8 mouse cellular contexts compared by ENCODE assay signal in the genomic region with DNA sequence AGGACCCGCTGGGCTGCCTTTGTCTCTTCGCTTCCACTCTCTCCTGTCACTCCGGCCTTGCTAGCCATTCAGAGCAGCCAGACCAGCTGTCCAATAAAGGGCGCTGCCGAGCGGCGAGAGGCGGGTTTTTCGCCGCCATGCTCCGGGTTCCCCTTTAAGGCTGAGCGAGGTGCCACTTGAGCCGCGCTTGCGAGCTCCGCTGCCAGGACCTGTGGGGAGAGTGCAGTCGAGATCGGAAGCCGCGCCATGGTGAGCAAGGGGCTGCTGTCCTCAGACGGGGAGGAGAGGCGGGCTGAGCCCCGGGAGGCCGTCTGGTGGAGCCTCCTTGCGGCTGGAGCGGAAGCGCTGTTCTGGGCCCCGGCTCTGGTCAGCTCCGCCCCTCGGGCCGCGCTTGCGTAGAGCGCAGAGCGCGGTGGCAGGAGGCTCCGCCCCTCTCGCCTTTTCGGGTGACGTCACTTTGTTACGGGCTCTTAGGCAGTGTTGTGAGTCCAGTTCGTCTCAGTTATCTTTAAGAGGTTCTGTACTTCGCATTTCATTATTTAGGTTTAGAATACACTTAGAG. TPM values are rescaled to one million over a fixed set of nuclear protein-coding genes. Genes with fewer than 3 reads are reported as not detected.
DNase-seq lines count a peak whose midpoint lies in the region; ATAC-seq and TF ChIP-seq lines count a peak whose summit lies in the region.

A gene (plus strand): TSS at position 151 of the 562 bp plus-strand sequence.

- peak within 1 kb of the TSS; percentile 61 to 73 (median 68) for H3K4me3 ChIP-seq in CH12.LX (replicated peaks in 1 of 3; ENCODE audit: low read depth in 2 of 3, low read length in 2 of 3, poor library complexity in 1 of 3)
- peak within 1 kb of the TSS; percentile 57 for H3K4me3 ChIP-seq in forebrain, embryonic 11.5 days (ENCODE audit: low read depth, low read length)
- peak within 1 kb of the TSS; percentile 86 for H3K4me3 ChIP-seq in heart, embryonic 16.5 days (ENCODE audit: low read length)
- peak within 1 kb of the TSS; percentile 74 for H3K4me3 ChIP-seq in liver, embryonic 15.5 days (replicated peaks)
- peak within 1 kb of the TSS; percentile 48 for H3K4me3 ChIP-seq in neural tube, embryonic 12.5 days

- peak within 1 kb of the TSS; percentile 69 for H3K4me2 ChIP-seq in CH12.LX (ENCODE audit: insufficient read depth, low read depth, poor library complexity, severe bottlenecking)
- H3K4me2 ChIP-seq in forebrain, embryonic 11.5 days (ENCODE audit: low read depth, low read length, severe bottlenecking): peak within 1 kb of the TSS; percentile 45; the same call in 1 of the 2 replicates
- H3K4me2 ChIP-seq in heart, embryonic 16.5 days (ENCODE audit: low read depth, low read length): peak within 1 kb of the TSS; percentile 74
- H3K4me2 ChIP-seq in liver, embryonic 15.5 days: peak within 1 kb of the TSS; percentile 80
- H3K4me2 ChIP-seq in neural tube, embryonic 12.5 days (replicated peaks): peak within 1 kb of the TSS; percentile 57

- in situ Hi-C loops in CH12.LX (cut with MboI; ENCODE audit: low pct_ligation_motif_present, low pct_unique_long_range_greater_than_20kb, low sequenced_read_pairs): no loop called here

- no peaks in the 10 kb centered on the region for H3K9me3 ChIP-seq in CH12.LX (replicated peaks; ENCODE audit: low read length)
- H3K9me3 ChIP-seq in forebrain, embryonic 11.5 days (ENCODE audit: control insufficient read depth, low read length): peaks cover 4% of the 10 kb centered on the region; the same call in 1 of the 2 replicates
- H3K9me3 ChIP-seq in heart, embryonic 16.5 days (replicated peaks; ENCODE audit: control insufficient read depth, low read length): peaks cover 5% of the 10 kb centered on the region; the same call in 1 of the 2 replicates
- no peaks in the 10 kb centered on the region for H3K9me3 ChIP-seq in liver, embryonic 15.5 days (replicated peaks)
- H3K9me3 ChIP-seq in neural tube, embryonic 12.5 days: no peaks in the 10 kb centered on the region; the same call in 1 of the 2 replicates

- TF ChIP-seq EP300 in CH12.LX (IDR thresholded peaks at IDR 0.05; ENCODE audit: low read length): no peak

- H3K9ac ChIP-seq in CH12.LX (ENCODE audit: insufficient read depth, low read depth): peak within 1 kb of the TSS; percentile 60
- peak within 1 kb of the TSS; percentile 87 for H3K9ac ChIP-seq in forebrain, embryonic 11.5 days (ENCODE audit: low read length)
- peak within 1 kb of the TSS; percentile 98 for H3K9ac ChIP-seq in heart, embryonic 16.5 days (ENCODE audit: low read length)
- H3K9ac ChIP-seq in liver, embryonic 15.5 days: peak within 1 kb of the TSS; percentile 75
- H3K9ac ChIP-seq in neural tube, embryonic 12.5 days: peak within 1 kb of the TSS; percentile 58

- WGBS in forebrain, embryonic 11.5 days: under 1% methylated on average over 43 of the region's 43 CpGs
- 0% methylated on average over 43 of the region's 43 CpGs for WGBS in heart, embryonic 16.5 days
- under 1% methylated on average over 43 of the region's 43 CpGs for WGBS in liver, embryonic 15.5 days (ENCODE audit: insufficient replicate concordance)
- WGBS in neural tube, embryonic 12.5 days: under 1% methylated on average over 43 of the region's 43 CpGs

- H3K27ac ChIP-seq in CH12.LX (ENCODE audit: insufficient read depth, low read depth): peak within 1 kb of the TSS; percentile 87
- H3K27ac ChIP-seq in forebrain, embryonic 11.5 days (ENCODE audit: low read depth, low read length): peak within 1 kb of the TSS; percentile 95
- peak within 1 kb of the TSS; percentile 100 for H3K27ac ChIP-seq in heart, embryonic 16.5 days (ENCODE audit: low read length)
- H3K27ac ChIP-seq in liver, embryonic 15.5 days (replicated peaks): peak within 1 kb of the TSS; percentile 90
- peak within 1 kb of the TSS; percentile 90 for H3K27ac ChIP-seq in neural tube, embryonic 12.5 days

- peak in 1 of 2 experiments; percentile 57; a peak in 2 of 4 replicates for TF ChIP-seq CTCF in CH12.LX (conservative IDR thresholded peaks at IDR 0.05 in 1 of 2, IDR thresholded peaks at IDR 0.05 in 1 of 2; ENCODE audit: low read depth in 2 of 2, low read length in 2 of 2)

- peak; percentile 7 for TF ChIP-seq RAD21 in CH12.LX (IDR thresholded peaks at IDR 0.05; ENCODE audit: low read depth, low read length)

- peaks cover 0 to 11% of the 10 kb centered on the region in 2 experiments; a peak in 1 of 4 replicates for H3K4me1 ChIP-seq in CH12.LX (ENCODE audit: control insufficient read depth in 1 of 2, insufficient read depth in 2 of 2)
- H3K4me1 ChIP-seq in forebrain, embryonic 11.5 days (replicated peaks; ENCODE audit: control insufficient read depth, insufficient read depth, low read length): no peaks in the 10 kb centered on the region
- H3K4me1 ChIP-seq in heart, embryonic 16.5 days (ENCODE audit: control insufficient read depth, insufficient read depth, low read length): no peaks in the 10 kb centered on the region
- peaks cover 12% of the 10 kb centered on the region for H3K4me1 ChIP-seq in liver, embryonic 15.5 days (replicated peaks)
- no peaks in the 10 kb centered on the region for H3K4me1 ChIP-seq in neural tube, embryonic 12.5 days

- ATAC-seq in forebrain, embryonic 11.5 days (replicated peaks; ENCODE audit: low FRiP score): peak; percentile 98
- peak; percentile 99 for ATAC-seq in heart, embryonic 16.5 days (replicated peaks; ENCODE audit: extremely low read depth, insufficient read depth, low FRiP score)
- ATAC-seq in liver, embryonic 15.5 days (ENCODE audit: insufficient read depth): peak; percentile 97
- ATAC-seq in neural tube, embryonic 12.5 days (ENCODE audit: low FRiP score, low read depth): peak; percentile 98

- DNase-seq in CH12.LX (ENCODE audit: extremely low read depth): peak; percentile 91
- peak; percentile 87 for DNase-seq in c-Kit-positive CD71-positive TER-119-negative erythroid progenitor cells, embryonic 14.5 days (ENCODE audit: low read depth)
- DNase-seq in forebrain, embryonic 11.5 days (ENCODE audit: low spot score): peak; percentile 96
- peak; percentile 94 to 96 for DNase-seq in kidney, postnatal 36 days
- peak; percentile 92 for DNase-seq in telencephalon, adult 2 months (ENCODE audit: low read depth, low spot score)

- peak; percentile 95 for TF ChIP-seq POLR2A in CH12.LX (IDR thresholded peaks at IDR 0.05; ENCODE audit: low read depth, low read length)

- no peaks in the 10 kb centered on the region for H3K27me3 ChIP-seq in CH12.LX (replicated peaks)
- H3K27me3 ChIP-seq in forebrain, embryonic 11.5 days (ENCODE audit: control insufficient read depth, insufficient read depth, low read length): no peaks in the 10 kb centered on the region
- H3K27me3 ChIP-seq in heart, embryonic 16.5 days (ENCODE audit: control insufficient read depth, insufficient read depth, low read length): no peaks in the 10 kb centered on the region
- H3K27me3 ChIP-seq in liver, embryonic 15.5 days: no peaks in the 10 kb centered on the region
- no peaks in the 10 kb centered on the region for H3K27me3 ChIP-seq in neural tube, embryonic 12.5 days (replicated peaks)

- no peaks in the 10 kb centered on the region for H3K36me3 ChIP-seq in CH12.LX (replicated peaks in 1 of 2; ENCODE audit: control insufficient read depth in 1 of 2, insufficient read depth in 1 of 2, low read length in 1 of 2)
- H3K36me3 ChIP-seq in forebrain, embryonic 11.5 days (ENCODE audit: control insufficient read depth, insufficient read depth, low read length): no peaks in the 10 kb centered on the region; the same call in 1 of the 2 replicates
- no peaks in the 10 kb centered on the region for H3K36me3 ChIP-seq in heart, embryonic 16.5 days (ENCODE audit: control insufficient read depth, insufficient read depth)
- H3K36me3 ChIP-seq in liver, embryonic 15.5 days (replicated peaks): no peaks in the 10 kb centered on the region
- no peaks in the 10 kb centered on the region; the same call in 1 of the 2 replicates for H3K36me3 ChIP-seq in neural tube, embryonic 12.5 days

- dilution Hi-C loops in CH12.LX (cut with MboI; ENCODE audit: extremely low pct_ligation_motif_present, extremely low pct_unique_long_range_greater_than_20kb, low sequenced_read_pairs): no loop called here

- no peaks in the 10 kb centered on the region for H3K79me2 ChIP-seq in CH12.LX (replicated peaks; ENCODE audit: control insufficient read depth, extremely low read depth, insufficient read depth, poor library complexity, severe bottlenecking)

TF ChIP-seq in CH12.LX, 34 proteins besides CTCF, POLR2A, EP300 and RAD21 (continues in another document):
- TF ChIP-seq JUND (conservative IDR thresholded peaks at IDR 0.05; ENCODE audit: low read depth, low read length) (peak; percentile 63; the same call in 1 of the 2 replicates), CHD1 (IDR thresholded peaks at IDR 0.05; ENCODE audit: low read depth, low read length) (no peak), HCFC1 (IDR thresholded peaks at IDR 0.05; ENCODE audit: low read depth, low read length) (peak; percentile 58), MAZ (IDR thresholded peaks at IDR 0.05; ENCODE audit: low read depth, low read length) (no peak), CHD2 (IDR thresholded peaks at IDR 0.05; ENCODE audit: low read length) (no peak), MEF2A (IDR thresholded peaks at IDR 0.05; ENCODE audit: borderline replicate concordance, low read depth, low read length) (peak; percentile 46; the same call in 1 of the 2 replicates), PAX5 (IDR thresholded peaks at IDR 0.05; ENCODE audit: low read length) (no peak), SIN3A (IDR thresholded peaks at IDR 0.05; ENCODE audit: low read length) (0 out of 2 replicates have a peak, but pooled peaks have one; percentile 61), MXI1 (IDR thresholded peaks at IDR 0.05; ENCODE audit: low read depth, low read length) (peak; percentile 59; the same call in 1 of the 2 replicates), JUN (IDR thresholded peaks at IDR 0.05; ENCODE audit: insufficient read depth, low read depth, low read length) (peak; percentile 52), IRF4 (IDR thresholded peaks at IDR 0.05; ENCODE audit: low read depth, low read length) (no peak), KAT2A (IDR thresholded peaks at IDR 0.05; ENCODE audit: insufficient replicate concordance, low read length) (no peak), MAX (IDR thresholded peaks at IDR 0.05; ENCODE audit: low read length) (peak; percentile 33; the same call in 1 of the 2 replicates), POLR2AphosphoS2 (IDR thresholded peaks at IDR 0.05; ENCODE audit: low read depth, low read length) (peak; percentile 76; the same call in 1 of the 2 replicates), RCOR1 (conservative IDR thresholded peaks at IDR 0.05; ENCODE audit: low read depth, low read length) (no peak)

RNA-seq across cellular contexts. Expression of the gene that starts here (rescaled TPM):
- total RNA-seq in CH12.LX (2012; rRNA removed) (0.64 and 0.67 TPM in 2 replicates), CH12.LX (2014; rRNA removed) (1.3 and 1.4 TPM in 2 replicates)
- polyA plus RNA-seq in CH12.LX (2012; ENCODE audit: insufficient read length, low read depth): 1.00 and 1.1 TPM in 2 replicates
- 4.3 and 4.4 TPM in 2 replicates for polyA plus RNA-seq in forebrain, embryonic 11.5 days (2014; fragmentation: Nextera tagmentation; extraction: Ambion mirVana)
- polyA plus RNA-seq in heart, embryonic 16.5 days (2015; fragmentation: Nextera tagmentation; extraction: Ambion mirVana): 1.2 and 1.5 TPM in 2 replicates
- 0.29 and 0.30 TPM in 2 replicates for polyA plus RNA-seq in liver, embryonic 15.5 days (2015; fragmentation: Nextera tagmentation; extraction: Ambion mirVana)
- polyA plus RNA-seq in neural tube, embryonic 12.5 days (2016; fragmentation: Nextera tagmentation; extraction: Ambion mirVana): 3.2 and 3.4 TPM in 2 replicates

Comparison
In these comparisons a context has a peak if more than half of its experiments do, and no peak if none do; other contexts are left out.
1. Peak in every context shown above with its lines: DNase-seq, ATAC-seq, H3K4me3 ChIP-seq and H3K27ac ChIP-seq.
2. Peak in ATAC-seq, H3K4me3 ChIP-seq, H3K27ac ChIP-seq, H3K9ac ChIP-seq and H3K4me2 ChIP-seq in liver, embryonic 15.5 days; RNA of the gene not detected or under 1 TPM.